Mouse (Mus musculus) cerebellum, postnatal 36 days (tissue): Measurements from ENCODE around the gene Iqsec1.
A peak's percentile ranks its signal among the peaks of the same experiment; 100 is the strongest.

Experiments used
- DNase-seq, 2 experiments: peaks; one replicate each; pipeline ENCODE4 v3.0.0; 2021 to 2022; ENCODE audit warnings: mixed read lengths in 2 of 2

Iqsec1 gene

GRCm38 (mm10) chr6:90810576-90810975 is 177.9 kb downstream of the Iqsec1 start:
- no peak for DNase-seq

- DNase-seq = peak; percentile 94 to 95
These were observed 178.5 kb downstream of the Iqsec1 start for GRCm38 (mm10) chr6:90809960-90810362.

GRCm38 (mm10) chr6:90809077-90809840 is 179.2 kb downstream of the Iqsec1 start:
- peak; percentile 72 to 75 for DNase-seq

DNA sequence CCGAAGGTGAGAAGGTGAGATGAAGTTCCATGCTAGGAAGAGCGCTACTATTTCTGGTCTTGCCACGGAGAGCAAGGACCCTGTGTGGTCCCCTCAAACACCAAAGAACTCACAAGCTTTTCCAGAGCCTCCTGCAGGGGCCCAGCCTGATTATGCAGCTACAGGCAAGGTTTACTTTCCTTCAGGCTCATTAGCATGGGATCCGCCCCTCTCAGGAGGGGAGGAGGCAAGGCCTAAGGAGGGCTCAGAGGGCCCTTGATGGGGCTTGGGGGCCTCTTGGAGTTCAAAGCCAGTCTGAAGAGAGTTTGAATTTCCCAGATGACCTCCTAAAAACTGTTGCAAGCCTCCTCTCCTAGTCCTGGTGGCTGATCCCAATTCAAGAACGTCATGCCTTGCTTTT is 179.9 kb downstream of the Iqsec1 start:
- DNase-seq = peak; percentile 44 to 48

GRCm38 (mm10) chr6:90808134-90808533 is 180.4 kb downstream of the Iqsec1 start:
- peak in 1 of 2 experiments; percentile 43 for DNase-seq

DNA sequence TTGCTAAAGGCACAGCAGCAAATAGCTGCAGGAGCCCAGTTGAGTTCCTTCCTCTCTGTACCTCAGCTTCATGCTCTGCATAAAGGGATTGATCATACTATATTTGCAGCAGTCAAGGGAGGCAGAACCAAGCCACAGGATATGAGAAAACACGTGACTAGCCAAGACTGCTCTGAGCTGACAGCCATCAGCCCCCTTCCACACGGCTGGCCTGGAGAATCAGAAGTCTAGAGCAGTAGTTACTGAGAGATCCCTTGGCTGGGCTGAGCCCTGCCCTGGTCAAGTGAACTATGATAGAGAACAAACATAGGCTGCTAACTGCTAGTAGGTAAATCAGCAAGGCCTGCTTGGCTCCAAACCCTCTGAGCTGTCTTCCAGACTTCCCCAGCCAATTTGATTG is 180.9 kb downstream of the Iqsec1 start:
- no peak for DNase-seq

GRCm38 (mm10) chr6:90806743-90807142 is 181.7 kb downstream of the Iqsec1 start:
- no peak for DNase-seq

GRCm38 (mm10) chr6:90805101-90805500 is 183.4 kb downstream of the Iqsec1 start:
- DNase-seq = no peak

DNA sequence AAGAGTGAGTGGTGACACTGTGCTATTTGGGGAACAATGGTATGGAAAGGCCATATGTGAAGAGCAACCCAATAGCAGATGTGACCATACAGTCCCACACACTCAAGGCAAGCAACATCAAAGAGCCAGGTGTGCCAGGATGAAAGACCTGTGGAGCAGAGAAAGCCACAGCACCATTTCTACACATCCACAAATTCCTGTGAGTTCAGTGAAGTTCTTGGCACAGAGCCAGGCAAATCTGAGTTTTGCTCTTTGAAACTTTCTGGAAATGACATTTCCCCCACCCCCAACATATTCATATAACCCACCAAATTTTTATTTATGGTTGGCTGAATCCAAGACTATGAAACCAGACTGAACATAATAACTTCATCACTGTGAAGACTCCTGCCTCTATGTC is 183.8 kb downstream of the Iqsec1 start:
- DNase-seq = no peak

- peak; percentile 81 to 87 for DNase-seq
These were observed 185.9 kb downstream of the Iqsec1 start for GRCm38 (mm10) chr6:90802604-90803003.

GRCm38 (mm10) chr6:90802058-90802457 is 186.4 kb downstream of the Iqsec1 start:
- no peak for DNase-seq

DNA sequence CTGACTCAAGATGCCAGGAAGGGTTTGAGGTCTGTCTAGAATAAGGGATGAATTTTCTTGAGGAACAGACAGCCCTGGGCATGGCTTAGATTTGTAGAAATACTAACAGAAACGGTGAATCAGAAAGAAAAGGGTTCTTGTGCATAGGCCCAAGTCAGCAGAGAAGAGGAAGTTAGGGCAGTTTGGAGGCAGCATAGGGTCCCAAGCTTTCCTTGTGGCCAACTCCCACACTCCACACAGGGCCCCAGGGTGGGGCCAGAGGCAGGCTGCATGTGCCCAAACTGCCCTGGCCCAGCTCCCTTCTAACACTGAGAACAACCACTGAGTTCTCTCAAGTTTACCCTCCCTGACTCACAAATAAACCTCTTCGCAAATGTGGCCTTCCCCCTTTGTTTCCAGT is 187.7 kb downstream of the Iqsec1 start:
- DNase-seq = no peak

DNA sequence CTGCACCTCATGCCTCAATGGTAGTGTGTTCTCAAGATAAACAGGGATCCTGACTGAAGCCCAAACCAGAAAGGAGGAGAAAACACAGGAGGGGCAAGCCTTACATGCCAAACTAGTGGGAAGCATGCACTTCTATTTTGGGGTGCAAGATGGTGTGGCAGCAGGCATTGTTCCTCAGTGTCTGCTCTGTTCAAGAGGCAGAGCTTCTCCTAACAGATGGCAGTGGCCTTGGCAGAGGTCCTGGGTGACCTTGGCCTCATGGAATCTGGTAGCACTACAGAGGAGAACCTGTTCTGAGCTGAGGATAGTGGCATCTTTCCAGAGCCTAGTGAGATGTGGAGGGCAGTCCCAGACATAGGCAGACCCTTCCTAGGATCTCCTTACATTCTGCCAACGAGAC is 189.4 kb downstream of the Iqsec1 start:
- DNase-seq = peak; percentile 96 to 97

- DNase-seq = peak in 1 of 2 experiments; percentile 38
These were observed 190.3 kb downstream of the Iqsec1 start for GRCm38 (mm10) chr6:90798201-90798600.

DNA sequence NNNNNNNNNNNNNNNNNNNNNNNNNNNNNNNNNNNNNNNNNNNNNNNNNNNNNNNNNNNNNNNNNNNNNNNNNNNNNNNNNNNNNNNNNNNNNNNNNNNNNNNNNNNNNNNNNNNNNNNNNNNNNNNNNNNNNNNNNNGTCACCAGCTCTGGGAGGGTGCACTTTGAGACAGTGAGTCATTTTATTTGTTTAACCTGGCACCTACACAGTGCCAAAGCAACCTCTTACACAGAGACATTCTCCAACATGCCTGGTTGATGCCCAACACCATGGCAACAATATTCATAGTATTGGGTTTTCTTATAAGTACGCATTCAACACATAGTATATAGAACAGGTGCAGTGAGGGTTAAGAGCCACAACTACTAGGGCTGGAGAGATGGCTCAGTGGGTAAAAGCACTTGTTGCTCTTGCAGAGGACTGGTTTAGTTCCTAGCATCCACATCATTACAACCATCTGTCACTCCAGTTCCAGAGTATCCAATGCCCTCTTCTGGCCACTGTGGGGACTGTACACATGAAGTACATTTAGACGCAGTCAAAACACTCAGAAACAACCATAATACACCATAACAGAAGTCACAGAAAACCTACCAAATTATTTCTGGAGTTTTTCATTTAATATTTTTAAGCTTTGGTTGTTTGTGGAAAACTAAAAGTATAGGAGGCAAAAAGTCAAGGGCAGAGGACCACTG is 191.4 kb downstream of the Iqsec1 start:
- DNase-seq = no peak

- DNase-seq = peak; percentile 54 to 60
These were observed 197.6 kb downstream of the Iqsec1 start for GRCm38 (mm10) chr6:90790901-90791300.

DNA sequence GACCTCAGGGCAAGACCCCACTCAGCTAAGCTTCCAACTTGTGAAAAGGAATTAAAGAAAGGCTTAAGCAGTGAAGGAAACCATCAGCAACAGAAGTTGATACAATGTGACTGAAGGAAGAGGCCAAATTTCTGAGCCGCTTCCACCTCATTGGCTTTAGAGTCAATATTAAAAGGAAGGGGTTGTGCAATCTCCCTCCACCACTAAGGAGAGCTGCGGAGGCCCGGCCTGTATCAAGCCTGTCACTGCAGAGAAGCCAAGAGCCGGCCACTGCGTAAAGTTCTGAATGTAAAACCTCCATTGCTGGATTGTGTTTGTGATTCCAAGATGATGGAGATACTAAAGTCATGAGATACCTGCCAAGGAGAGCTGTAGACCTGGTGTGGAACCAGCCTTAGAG is 199.0 kb downstream of the Iqsec1 start:
- no peak for DNase-seq

DNA sequence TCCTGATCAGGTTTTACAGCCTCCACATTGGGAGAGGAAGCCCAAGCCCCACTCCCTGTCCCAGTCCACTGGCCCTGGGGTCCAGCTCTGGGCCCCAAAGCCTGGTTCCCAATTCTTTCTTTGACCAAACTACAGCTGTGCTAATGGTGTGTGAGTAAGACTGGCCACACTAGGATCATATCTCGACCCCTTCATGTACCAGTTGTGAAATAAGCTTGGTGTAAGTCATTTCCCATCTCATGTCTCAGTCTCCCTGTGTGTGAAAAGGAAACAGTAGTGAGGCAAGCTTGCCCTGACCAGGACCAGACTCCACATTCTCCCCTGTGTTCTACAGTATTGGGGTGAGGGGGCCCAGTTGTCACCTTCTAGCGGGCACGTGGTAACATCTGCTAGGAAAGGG is 200.9 kb downstream of the Iqsec1 start:
- DNase-seq = no peak

GRCm38 (mm10) chr6:90787036-90787435 is 201.4 kb downstream of the Iqsec1 start:
- peak in 1 of 2 experiments; percentile 45 for DNase-seq

DNA sequence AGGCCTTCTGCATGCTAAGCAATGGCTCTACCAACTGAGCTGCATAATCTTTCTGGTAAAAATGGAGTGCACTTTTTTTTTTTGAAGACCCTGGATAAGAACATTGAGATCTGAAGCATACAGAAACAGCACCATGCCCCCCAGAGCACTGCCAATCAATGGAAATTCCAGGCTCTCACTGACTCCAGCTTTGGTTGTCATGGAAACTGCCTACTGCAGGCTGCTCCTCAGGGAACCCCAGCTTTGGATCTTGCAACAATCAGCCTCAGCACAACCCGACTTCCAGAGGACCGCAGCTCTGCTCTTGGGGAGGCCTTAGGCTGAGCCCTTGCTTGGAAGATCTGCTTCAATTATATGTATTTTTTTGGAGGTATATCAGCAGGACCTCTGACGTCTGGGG is 201.9 kb downstream of the Iqsec1 start:
- DNase-seq = no peak

DNA sequence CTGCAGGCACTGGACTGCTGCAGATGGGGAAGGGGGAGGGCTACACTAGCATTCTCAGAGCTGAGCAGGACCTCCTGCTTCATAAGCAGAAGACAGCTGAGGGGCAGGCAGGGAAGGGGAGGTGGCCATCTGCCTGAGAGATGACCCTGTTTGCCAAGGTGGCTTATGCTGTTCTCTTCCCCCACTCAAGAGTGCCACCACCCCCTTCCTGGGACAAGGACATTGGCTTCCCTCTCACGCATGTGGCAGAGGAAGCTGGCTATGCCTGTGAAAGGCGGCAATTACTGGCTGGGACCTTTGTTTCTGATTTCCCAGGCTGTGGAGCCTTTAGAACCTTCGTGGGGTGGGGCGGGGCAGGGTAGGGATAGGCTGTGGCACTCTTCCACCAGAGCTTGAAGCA is 204.5 kb downstream of the Iqsec1 start:
- DNase-seq = no peak

- no peak for DNase-seq
These were observed 205.3 kb downstream of the Iqsec1 start for GRCm38 (mm10) chr6:90783176-90783575.

DNA sequence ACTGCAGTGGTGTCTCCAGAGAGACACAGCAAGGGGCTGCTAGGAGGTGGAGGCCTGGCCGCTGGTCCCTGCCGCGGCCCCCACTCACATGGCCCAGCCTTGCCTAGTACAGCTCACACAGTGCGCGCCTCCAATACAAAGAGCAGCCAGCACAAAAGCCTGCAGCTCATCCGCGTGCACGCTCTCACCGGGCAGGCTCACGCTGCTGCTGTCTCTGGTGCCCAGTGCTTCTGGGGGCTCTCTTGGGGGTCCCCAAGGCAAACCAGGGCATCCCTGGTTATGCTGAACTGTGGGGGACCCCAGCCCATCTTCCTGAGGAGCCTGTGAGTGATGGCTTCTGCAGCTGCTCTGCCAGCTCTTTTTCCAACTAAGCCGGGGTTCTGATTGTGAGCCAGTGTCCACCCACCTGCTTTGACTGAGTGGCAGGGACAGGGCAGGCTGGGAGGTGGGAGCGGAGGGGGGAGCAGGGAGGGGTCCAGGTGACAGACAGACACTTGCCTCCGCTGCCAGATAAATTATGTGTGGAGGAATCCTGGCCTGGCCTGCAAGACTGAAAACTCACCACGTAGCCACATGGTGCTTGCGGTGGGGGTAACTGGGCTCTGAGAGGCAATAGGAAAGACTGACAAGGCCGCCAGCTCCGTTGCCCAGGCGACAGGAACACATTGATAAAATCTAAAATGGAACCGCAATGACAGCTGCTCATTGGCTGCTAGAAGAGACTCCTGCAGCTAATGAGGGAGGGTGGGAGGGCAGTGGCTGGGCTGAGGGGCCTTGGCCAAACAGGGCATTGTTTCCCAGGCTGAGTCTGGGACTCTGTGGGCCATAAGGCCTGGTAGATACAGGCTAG is 206.3 kb downstream of the Iqsec1 start:
- peak in 1 of 2 experiments; percentile 43 for DNase-seq
